Mouse (Mus musculus): ENCODE measurements around the gene Zc3hav1l. TPM values are rescaled to one million over a fixed set of nuclear protein-coding genes. Genes with fewer than 3 reads are reported as not detected.

Zc3hav1l gene
- 8.3 and 9.8 TPM in 2 replicates for polyA plus RNA-seq (2015; fragmentation: Nextera tagmentation; extraction: Ambion mirVana)

- peaks cover 11% of the 10 kb centered on the region; the same call in 1 of the 2 replicates for H3K4me1 ChIP-seq (ENCODE audit: insufficient read depth, low read length)
- H3K27ac ChIP-seq (ENCODE audit: low read length): peak within 1 kb of the TSS; percentile 98
- peak within 1 kb of the TSS; percentile 85 for H3K4me3 ChIP-seq (ENCODE audit: low read length)
- peaks cover 9% of the 10 kb centered on the region; the same call in 1 of the 2 replicates for H3K9me3 ChIP-seq (ENCODE audit: low read length)
- peak within 1 kb of the TSS; percentile 54 for H3K4me2 ChIP-seq (replicated peaks; ENCODE audit: low read depth, low read length)
- H3K9ac ChIP-seq (replicated peaks; ENCODE audit: low read length): peak within 1 kb of the TSS; percentile 97
- no peaks in the 10 kb centered on the region for H3K27me3 ChIP-seq (ENCODE audit: insufficient read depth, low read length)
- ATAC-seq (ENCODE audit: low FRiP score, low TSS enrichment): peak; percentile 99
- under 1% methylated on average over 70 of the region's 70 CpGs for WGBS
- H3K36me3 ChIP-seq (ENCODE audit: insufficient read depth, low read length): peaks cover 28% of the 10 kb centered on the region
These were observed at the start of gene Zc3hav1l for GRCm38 (mm10) chr6:38298761-38299401. TSS of gene Zc3hav1l (minus strand) at chr6:38299259.

- WGBS: 82% methylated on average over 5 of the region's 5 CpGs
- Histone ChIP-seq H3K27ac (ENCODE audit: low read length) (no peak overlapping the region), H3K27me3 (ENCODE audit: insufficient read depth, low read length) (peaks cover 23% of the 10 kb centered on the region), H3K4me2 (replicated peaks; ENCODE audit: low read depth, low read length) (no peak overlapping the region), H3K9ac (replicated peaks; ENCODE audit: low read length) (no peak overlapping the region), H3K9me3 (ENCODE audit: low read length) (no peaks in the 10 kb centered on the region), H3K4me1 (ENCODE audit: insufficient read depth, low read length) (no peaks in the 10 kb centered on the region), H3K36me3 (ENCODE audit: insufficient read depth, low read length) (no peaks in the 10 kb centered on the region), H3K4me3 (ENCODE audit: low read length) (no peak overlapping the region)
- ATAC-seq (ENCODE audit: low FRiP score, low TSS enrichment): no peak
These were observed 48.8 kb upstream of the Zc3hav1l start for GRCm38 (mm10) chr6:38347875-38348274.

GRCm38 (mm10) chr6:38345796-38346195 lies 46.7 kb upstream of the Zc3hav1l start:
- Histone ChIP-seq H3K9me3 (ENCODE audit: low read length) (no peaks in the 10 kb centered on the region), H3K27me3 (ENCODE audit: insufficient read depth, low read length) (peaks cover 6% of the 10 kb centered on the region; the same call in 1 of the 2 replicates), H3K36me3 (ENCODE audit: insufficient read depth, low read length) (no peaks in the 10 kb centered on the region), H3K9ac (replicated peaks; ENCODE audit: low read length) (no peak overlapping the region), H3K27ac (ENCODE audit: low read length) (no peak overlapping the region), H3K4me1 (ENCODE audit: insufficient read depth, low read length) (no peaks in the 10 kb centered on the region), H3K4me3 (ENCODE audit: low read length) (no peak overlapping the region), H3K4me2 (replicated peaks; ENCODE audit: low read depth, low read length) (no peak overlapping the region)
- WGBS: 52% methylated on average over 7 of the region's 7 CpGs
- no peak for ATAC-seq (ENCODE audit: low FRiP score, low TSS enrichment)

- H3K27ac ChIP-seq (ENCODE audit: low read length): no peak overlapping the region
- no peak overlapping the region for H3K4me3 ChIP-seq (ENCODE audit: low read length)
- no peaks in the 10 kb centered on the region for H3K36me3 ChIP-seq (ENCODE audit: insufficient read depth, low read length)
- 84% methylated on average over 7 of the region's 7 CpGs for WGBS
- H3K9ac ChIP-seq (replicated peaks; ENCODE audit: low read length): no peak overlapping the region
- no peaks in the 10 kb centered on the region for H3K27me3 ChIP-seq (ENCODE audit: insufficient read depth, low read length)
- no peaks in the 10 kb centered on the region for H3K9me3 ChIP-seq (ENCODE audit: low read length)
- no peaks in the 10 kb centered on the region for H3K4me1 ChIP-seq (ENCODE audit: insufficient read depth, low read length)
- ATAC-seq (ENCODE audit: low FRiP score, low TSS enrichment): no peak
- H3K4me2 ChIP-seq (replicated peaks; ENCODE audit: low read depth, low read length): no peak overlapping the region
These were observed 45.1 kb upstream of the Zc3hav1l start for GRCm38 (mm10) chr6:38344006-38344670.

- no peak overlapping the region for H3K4me3 ChIP-seq (ENCODE audit: low read length)
- no peak overlapping the region for H3K4me2 ChIP-seq (replicated peaks; ENCODE audit: low read depth, low read length)
- H3K27ac ChIP-seq (ENCODE audit: low read length): no peak overlapping the region
- WGBS: 50% methylated on average over 3 of the region's 3 CpGs
- ATAC-seq (ENCODE audit: low FRiP score, low TSS enrichment): no peak
- H3K9ac ChIP-seq (replicated peaks; ENCODE audit: low read length): no peak overlapping the region
- H3K4me1 ChIP-seq (ENCODE audit: insufficient read depth, low read length): no peaks in the 10 kb centered on the region
- H3K9me3 ChIP-seq (ENCODE audit: low read length): no peaks in the 10 kb centered on the region
- no peaks in the 10 kb centered on the region for H3K36me3 ChIP-seq (ENCODE audit: insufficient read depth, low read length)
- no peaks in the 10 kb centered on the region for H3K27me3 ChIP-seq (ENCODE audit: insufficient read depth, low read length)
These were observed 44.5 kb upstream of the Zc3hav1l start for GRCm38 (mm10) chr6:38343581-38343980.

- Histone ChIP-seq H3K4me3 (ENCODE audit: low read length) (no peak overlapping the region), H3K27me3 (ENCODE audit: insufficient read depth, low read length) (no peaks in the 10 kb centered on the region), H3K36me3 (ENCODE audit: insufficient read depth, low read length) (no peaks in the 10 kb centered on the region), H3K9me3 (ENCODE audit: low read length) (no peaks in the 10 kb centered on the region), H3K9ac (replicated peaks; ENCODE audit: low read length) (no peak overlapping the region), H3K4me2 (replicated peaks; ENCODE audit: low read depth, low read length) (no peak overlapping the region), H3K27ac (ENCODE audit: low read length) (no peak overlapping the region), H3K4me1 (ENCODE audit: insufficient read depth, low read length) (no peaks in the 10 kb centered on the region)
- no peak for ATAC-seq (ENCODE audit: low FRiP score, low TSS enrichment)
- 81% methylated on average over 8 of the region's 8 CpGs for WGBS
These were observed 43.6 kb upstream of the Zc3hav1l start for GRCm38 (mm10) chr6:38342666-38342992.

GRCm38 (mm10) chr6:38341751-38342665 lies 42.9 kb upstream of the Zc3hav1l start:
- H3K9me3 ChIP-seq (ENCODE audit: low read length): no peaks in the 10 kb centered on the region
- no peak for ATAC-seq (ENCODE audit: low FRiP score, low TSS enrichment)
- no peaks in the 10 kb centered on the region for H3K36me3 ChIP-seq (ENCODE audit: insufficient read depth, low read length)
- H3K4me2 ChIP-seq (replicated peaks; ENCODE audit: low read depth, low read length): no peak overlapping the region
- no peaks in the 10 kb centered on the region for H3K27me3 ChIP-seq (ENCODE audit: insufficient read depth, low read length)
- no peak overlapping the region for H3K4me3 ChIP-seq (ENCODE audit: low read length)
- no peak overlapping the region for H3K27ac ChIP-seq (ENCODE audit: low read length)
- H3K4me1 ChIP-seq (ENCODE audit: insufficient read depth, low read length): no peaks in the 10 kb centered on the region
- no peak overlapping the region for H3K9ac ChIP-seq (replicated peaks; ENCODE audit: low read length)
- WGBS: 59% methylated on average over 11 of the region's 11 CpGs

- Histone ChIP-seq H3K4me3 (ENCODE audit: low read length) (no peak overlapping the region), H3K36me3 (ENCODE audit: insufficient read depth, low read length) (no peaks in the 10 kb centered on the region), H3K27me3 (ENCODE audit: insufficient read depth, low read length) (no peaks in the 10 kb centered on the region), H3K9me3 (ENCODE audit: low read length) (no peaks in the 10 kb centered on the region), H3K27ac (ENCODE audit: low read length) (no peak overlapping the region), H3K9ac (replicated peaks; ENCODE audit: low read length) (no peak overlapping the region), H3K4me2 (replicated peaks; ENCODE audit: low read depth, low read length) (no peak overlapping the region), H3K4me1 (ENCODE audit: insufficient read depth, low read length) (no peaks in the 10 kb centered on the region)
- no peak for ATAC-seq (ENCODE audit: low FRiP score, low TSS enrichment)
- 79% methylated on average over 2 of the region's 2 CpGs for WGBS
These were observed 40.0 kb upstream of the Zc3hav1l start for GRCm38 (mm10) chr6:38339078-38339477.

- ATAC-seq (ENCODE audit: low FRiP score, low TSS enrichment): no peak
- Histone ChIP-seq H3K4me3 (ENCODE audit: low read length) (no peak overlapping the region), H3K36me3 (ENCODE audit: insufficient read depth, low read length) (no peaks in the 10 kb centered on the region), H3K27ac (ENCODE audit: low read length) (no peak overlapping the region), H3K4me1 (ENCODE audit: insufficient read depth, low read length) (no peaks in the 10 kb centered on the region), H3K9me3 (ENCODE audit: low read length) (no peaks in the 10 kb centered on the region), H3K27me3 (ENCODE audit: insufficient read depth, low read length) (no peaks in the 10 kb centered on the region), H3K4me2 (replicated peaks; ENCODE audit: low read depth, low read length) (no peak overlapping the region), H3K9ac (replicated peaks; ENCODE audit: low read length) (no peak overlapping the region)
- 49% methylated on average over 6 of the region's 6 CpGs for WGBS
These were observed 38.9 kb upstream of the Zc3hav1l start for GRCm38 (mm10) chr6:38337951-38338350.

Measured in kidney, embryonic 16.5 days (tissue).